Mouse (Mus musculus) adrenal gland, postnatal 10 days (tissue): ENCODE results near the gene Tarm1. TPM values are rescaled to one million over a fixed set of nuclear protein-coding genes. Genes with fewer than 3 reads are reported as not detected.

Experiments
- DNase-seq: peaks from one replicate; pipeline ENCODE4 v3.0.0; 2021; ENCODE audit warnings: mixed read lengths
- long read RNA-seq, 2 experiments: library from polyadenylated mRNA; stranded (forward); transcript quantifications; one replicate each; pipeline ENCODE4 v2.0.0; 2021
- total RNA-seq, 2 experiments: library from RNA; stranded (reverse); gene quantifications; 2 replicates each; pipeline ENCODE4 v1.2.3; 2021

The Tarm1 gene
- 1 to 10 TPM; 4.3 to 6.6 TPM for total RNA-seq
- long read RNA-seq, experiment 1, partial matches to known transcripts: 2 of 7 reads
- long read RNA-seq, experiment 1, other reads (novel, unspliced or antisense): 5 of 7 reads
- long read RNA-seq, experiment 2, partial matches to known transcripts: 3 of 6 reads
- long read RNA-seq, experiment 2, other reads (novel, unspliced or antisense): 3 of 6 reads

DNA sequence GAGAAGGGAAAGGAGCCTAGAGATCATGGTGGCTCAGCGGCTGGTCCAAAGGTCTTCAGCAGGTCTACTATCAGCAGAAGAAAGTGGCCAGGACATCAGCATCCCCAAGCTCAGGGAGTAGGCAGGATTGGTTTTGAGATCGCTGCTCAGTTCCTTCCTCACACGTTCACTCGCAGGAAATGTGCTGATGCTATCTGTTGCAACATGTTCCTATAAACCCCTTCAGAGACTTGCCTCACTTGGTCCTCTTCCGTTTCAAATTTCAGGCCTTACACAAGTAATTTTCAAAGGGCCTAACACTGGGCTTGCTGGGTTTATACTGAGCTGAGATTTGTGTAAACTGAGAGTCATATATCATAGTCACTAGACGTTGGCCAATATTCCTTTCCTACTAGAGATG is at the start of gene Tarm1:
Gene Tarm1 (minus strand): TSS at position 186 of the 400 bp plus-strand sequence.
- no peak for DNase-seq

DNA sequence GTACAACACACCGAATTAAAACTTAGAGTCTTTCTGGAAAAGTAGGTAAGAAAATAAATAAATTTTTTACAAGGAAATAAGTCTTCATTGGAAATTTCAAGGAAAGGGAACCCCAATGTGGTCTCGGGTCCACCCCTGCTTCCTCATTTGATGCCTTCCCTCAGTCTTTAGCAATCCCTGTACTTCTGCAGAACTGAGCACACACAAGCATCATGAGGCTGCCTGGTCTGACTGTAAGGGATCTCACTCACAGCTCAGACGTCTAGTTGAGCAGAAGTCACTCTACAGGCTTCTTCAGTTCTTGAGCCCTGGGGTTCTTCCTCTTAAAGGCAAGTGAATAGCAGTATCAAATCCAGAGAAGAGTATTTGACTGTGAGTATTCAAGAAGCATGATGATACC is 3.5 kb upstream of the Tarm1 start:
- DNase-seq: no peak

DNA sequence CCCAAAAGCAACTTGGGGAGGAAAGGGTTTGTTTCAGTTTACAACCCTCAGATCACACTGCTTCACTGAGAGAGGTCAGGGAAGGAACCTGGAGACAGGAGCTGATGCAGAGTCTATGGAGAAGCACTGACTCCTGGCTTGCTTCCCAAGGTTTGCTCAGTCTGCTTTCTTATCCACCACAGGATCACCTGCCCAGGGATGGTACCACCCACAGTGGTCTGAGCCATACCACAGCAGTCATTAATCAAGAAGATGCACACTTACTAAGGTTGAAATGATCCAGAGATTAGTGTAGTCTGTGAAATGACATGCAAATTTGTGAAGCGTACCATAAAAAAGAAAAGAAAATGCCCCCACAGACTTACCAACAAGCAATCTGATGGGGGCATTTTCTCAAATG is 2.0 kb downstream of the Tarm1 start:
- no peak for DNase-seq

DNA sequence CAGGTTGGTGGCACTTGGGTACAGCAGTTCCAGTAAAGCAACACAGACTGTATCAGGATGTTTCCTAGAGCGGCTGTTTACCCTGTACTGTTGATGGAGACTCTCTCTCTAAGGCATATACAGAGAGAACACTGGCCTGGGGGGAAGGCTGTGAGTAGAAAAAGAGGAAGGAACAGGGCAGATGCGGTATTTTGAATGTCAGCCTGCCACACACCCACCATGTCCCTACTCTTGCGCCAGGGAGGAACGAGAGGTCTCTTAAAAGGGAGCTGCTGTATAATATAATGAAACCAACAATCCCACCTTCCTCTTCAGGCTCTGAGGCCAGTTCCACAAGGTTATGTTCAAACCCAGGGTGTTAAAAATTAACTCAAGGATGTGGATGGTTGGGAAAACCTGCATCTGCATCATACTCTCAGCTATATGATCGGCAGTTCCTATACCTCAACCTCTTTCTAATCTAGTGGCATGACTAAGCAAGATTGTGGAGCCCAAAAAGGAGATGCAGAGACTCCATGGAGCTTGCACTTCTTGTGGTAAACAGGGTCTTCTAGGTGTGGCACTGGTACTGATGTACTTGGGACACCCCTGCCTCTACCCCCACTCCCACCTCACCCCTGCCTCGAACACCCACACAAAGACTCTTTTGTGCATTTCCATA is 20.3 kb downstream of the Tarm1 start:
- no peak for DNase-seq

DNA sequence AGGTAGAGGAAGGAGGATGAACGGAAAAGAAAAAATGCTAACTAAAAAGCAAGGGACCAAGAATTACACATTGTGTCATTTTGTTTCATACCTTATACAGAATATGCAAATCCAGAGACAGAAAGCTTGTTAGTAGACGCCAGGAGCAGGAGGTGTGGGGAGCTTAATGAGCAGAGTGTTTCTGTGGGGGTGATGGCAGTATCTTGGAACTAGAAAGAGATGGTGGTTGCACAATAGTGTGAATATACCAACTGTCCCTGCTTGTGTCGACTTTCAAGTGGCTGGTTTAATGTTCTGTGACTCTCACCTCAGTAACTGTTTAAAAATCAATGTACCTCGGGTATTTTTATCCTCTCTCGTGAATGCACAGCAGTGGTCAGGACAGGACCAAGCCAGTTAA is 25.7 kb downstream of the Tarm1 start:
- no peak for DNase-seq

DNA sequence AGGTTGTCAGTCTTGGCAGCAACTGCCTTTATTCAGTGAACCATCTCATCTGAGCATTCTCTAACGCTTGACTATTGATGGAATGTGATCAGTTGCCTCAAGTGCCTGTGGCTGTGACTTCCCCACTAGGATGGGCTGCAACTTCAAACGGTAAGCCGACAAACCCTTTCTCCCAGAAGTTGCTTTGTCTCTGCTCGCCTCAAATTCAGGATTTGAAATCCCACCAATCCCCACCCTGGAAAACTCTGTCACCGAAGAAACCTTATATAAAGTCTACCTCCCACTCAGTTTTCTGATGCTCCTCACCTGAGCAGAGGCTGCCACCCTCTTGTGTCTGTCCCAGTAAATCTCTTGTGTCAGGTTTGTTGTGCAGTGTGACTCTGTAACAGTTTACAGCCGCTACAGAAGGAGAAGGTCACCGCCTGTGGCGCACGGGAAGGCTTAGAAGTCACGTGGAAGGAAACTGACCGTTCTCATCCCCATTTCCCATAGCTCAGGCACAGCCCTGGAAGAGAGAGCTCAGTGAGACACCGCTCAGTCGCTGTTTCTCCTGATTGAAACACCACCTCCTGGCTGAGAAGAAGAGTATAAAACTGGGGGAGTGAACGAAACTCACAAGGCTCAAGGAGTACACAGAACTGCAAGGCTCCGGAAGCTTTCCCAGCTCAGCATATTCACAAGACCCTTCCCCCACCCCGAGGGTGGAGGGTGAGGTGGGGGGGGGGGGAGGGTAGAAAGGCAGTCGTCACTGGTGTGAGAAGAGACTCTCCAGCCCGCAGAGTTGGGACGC is 27.9 kb downstream of the Tarm1 start:
- no peak for DNase-seq

DNA sequence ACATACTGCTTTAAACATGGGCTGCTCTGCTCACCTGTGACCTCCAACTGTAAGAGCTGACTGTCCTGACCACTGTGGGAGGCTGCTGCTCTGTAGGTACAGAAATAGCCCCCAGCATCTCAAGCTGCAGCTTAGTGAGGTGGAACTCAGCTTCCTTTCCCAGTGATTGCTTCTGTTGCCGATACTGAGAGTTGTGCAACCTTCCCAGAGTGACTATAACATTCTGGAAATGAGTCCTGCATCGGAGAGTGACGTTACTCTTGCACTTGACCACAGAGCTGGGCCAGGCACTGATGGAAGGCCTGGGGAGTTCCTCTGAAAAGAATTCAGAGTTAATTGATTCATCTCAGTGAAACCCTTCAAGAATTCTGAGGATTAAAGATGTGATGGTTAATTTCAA is 29.6 kb downstream of the Tarm1 start:
- no peak for DNase-seq

DNA sequence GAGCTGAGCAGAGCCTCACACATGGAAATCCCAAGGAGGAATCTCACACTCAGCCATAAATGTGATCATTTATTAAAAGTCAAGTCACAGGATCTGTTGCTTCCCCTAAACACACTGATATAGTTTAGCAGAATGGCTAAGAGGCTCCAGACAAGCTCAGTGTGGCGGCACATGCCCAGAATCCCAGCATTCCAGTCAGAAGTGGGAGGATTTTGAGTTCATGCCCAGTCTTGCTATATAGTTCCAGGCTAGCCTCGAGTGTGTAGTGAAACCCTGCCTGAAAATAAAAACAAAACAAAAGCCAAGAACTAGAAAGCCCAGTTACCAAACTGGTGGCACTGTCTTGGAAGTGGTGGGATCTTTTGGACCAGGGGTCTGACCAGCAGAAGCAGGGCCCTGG is 33.8 kb downstream of the Tarm1 start:
- DNase-seq: no peak

DNA sequence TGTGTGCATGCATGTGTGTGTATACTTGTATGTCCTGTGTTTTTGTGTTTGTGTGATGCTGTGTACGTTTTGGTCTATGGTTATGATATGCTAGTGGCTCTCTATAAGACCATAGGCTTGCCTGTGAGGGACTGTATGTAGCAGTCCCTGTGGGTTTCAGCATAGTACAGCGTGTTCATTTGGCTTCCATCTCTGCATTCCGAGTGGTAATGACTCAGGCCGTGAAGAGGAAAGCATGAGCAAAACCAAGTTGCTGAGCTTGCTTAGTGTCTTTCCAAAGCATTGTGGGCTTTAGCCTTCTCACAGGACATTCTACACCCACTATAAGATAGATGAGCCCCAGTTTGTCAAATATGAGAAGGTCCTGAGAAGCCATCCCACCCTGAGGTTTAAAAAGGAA is 39.1 kb downstream of the Tarm1 start:
- DNase-seq: no peak

DNA sequence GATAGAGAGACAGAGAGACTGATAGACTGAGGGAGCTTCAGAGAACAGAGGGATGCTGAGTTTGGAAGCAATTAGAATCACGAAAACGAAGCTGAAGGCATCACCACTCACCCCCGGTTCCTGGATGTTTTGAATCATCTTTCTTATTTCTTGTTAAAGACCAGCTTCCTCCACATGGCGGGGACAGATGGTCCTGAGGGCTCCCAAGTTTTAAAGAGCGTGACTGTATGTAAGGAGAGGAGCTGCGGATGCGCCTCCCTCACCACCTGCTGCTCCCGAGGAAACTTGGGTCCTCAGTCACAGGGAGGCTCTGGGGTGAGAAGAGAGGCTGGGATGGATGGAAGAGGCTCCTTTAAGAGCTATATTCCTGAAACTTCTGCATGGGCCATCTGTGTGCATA is 42.2 kb downstream of the Tarm1 start:
- no peak for DNase-seq

DNA sequence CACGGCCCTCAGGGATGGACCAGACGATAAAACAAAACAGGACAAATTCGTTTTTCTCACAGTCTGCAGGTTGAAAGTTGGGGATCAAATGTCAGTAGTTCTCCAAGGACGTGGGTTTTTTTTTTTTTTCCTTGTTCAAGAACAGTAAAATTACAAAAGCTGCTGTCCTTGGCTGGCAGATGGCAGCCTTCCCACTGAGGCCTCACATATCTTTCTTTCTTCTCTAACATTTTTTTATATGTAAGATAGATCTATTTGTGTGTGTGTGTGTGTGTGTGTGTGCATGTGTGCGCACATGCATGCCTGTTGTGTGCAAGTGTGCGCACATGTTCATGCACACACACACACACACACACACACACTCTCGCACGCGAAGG is 44.6 kb downstream of the Tarm1 start:
- DNase-seq: peak; percentile 61

DNA sequence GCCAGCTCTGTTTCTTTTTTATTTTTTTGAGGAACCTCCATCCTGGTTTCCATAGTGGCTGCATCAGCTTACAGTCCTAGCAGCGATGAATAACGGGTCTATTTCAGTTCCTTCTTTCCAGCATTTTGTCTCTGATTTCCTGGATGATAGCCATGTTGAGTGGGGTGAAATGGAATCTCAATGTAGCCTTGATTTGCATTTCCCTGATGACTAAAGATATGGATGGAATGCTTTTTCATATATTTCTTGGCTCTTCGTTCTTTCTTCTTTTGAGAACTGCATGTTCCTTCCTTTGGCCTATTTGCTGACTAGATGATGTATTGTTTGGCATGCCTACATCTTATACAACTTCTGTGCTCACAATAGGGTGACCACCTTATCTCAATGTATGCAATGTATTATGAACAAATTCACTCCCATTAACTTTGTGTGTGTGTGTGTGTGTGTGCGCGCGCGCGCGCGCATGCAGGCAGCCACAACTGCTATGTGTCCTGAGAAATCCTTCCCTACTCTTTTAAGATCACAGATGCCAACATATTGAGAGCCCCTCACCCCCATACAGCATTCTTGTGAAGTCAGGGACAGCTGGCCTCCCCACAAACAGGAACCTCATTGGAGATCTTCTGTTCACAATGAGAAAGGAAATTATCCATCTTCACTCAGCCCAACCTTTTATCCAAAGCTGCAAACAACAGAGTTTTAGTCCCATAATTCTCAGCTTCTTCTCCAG is 45.1 kb downstream of the Tarm1 start:
- peak; percentile 10 for DNase-seq

DNA sequence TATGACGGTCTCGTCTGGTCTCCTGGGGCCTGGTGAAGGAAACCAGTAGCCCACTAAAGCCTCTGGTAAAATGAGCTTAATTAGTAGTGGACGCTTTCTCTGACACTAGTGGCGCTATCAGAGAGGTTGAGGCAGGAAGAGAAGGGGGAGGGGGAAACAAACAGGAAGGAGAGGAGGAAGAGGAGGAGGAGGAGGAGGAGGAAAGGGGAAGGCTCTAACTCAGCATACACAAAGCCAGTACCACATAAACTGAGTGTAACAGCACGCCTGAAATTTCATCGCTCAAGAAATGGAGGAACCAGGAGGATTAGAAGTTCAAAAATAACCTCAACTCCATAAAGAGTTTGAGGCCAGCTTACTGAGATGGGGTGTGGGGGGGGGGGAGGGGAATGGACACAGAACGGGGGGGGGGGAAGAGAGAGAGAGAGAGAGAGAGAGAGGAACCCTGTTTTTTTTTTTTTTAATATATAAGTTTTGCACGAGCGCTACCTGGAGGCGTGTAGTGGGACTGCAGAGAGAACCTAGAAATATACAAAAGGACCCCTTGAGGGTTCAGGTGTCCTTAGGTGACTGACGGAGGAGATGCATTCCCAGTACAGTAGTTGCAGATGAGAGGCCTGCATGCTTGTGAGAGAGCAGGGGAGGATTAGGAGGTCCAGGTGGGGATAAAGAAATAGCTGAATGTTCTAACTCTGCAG is 48.8 kb downstream of the Tarm1 start:
- DNase-seq: no peak

DNA sequence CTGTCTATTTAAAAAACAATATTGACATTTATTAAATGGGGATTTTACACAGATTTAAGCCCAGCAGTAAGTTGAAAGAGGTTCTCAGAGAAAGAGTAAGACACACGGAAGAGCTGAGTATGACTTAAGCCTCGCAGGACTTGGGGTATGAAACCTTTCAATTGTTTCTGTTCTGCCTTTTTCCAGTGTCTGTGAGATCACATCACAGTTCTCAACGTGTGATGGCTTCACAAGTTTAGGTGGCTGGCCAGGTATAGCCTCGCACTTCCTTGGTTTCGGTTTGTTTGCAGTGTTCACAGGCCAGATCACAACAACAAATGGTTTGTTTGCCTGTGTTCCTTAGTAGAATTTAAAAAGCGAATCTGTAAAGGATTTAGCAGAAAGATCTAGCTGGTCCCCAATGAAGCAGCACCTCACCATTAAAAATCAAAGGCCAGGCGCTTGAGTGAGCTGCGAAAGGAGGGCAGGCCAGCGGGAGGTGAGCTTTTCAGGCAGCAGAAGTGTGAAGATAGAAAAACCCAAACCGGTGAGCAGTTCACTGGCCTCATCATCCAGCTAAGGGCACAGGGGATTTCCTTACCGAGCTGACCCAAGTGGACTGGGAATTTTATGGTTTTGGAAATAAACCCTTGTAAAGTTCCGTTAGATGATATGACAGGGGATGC is 49.5 kb downstream of the Tarm1 start:
- DNase-seq: no peak

DNA sequence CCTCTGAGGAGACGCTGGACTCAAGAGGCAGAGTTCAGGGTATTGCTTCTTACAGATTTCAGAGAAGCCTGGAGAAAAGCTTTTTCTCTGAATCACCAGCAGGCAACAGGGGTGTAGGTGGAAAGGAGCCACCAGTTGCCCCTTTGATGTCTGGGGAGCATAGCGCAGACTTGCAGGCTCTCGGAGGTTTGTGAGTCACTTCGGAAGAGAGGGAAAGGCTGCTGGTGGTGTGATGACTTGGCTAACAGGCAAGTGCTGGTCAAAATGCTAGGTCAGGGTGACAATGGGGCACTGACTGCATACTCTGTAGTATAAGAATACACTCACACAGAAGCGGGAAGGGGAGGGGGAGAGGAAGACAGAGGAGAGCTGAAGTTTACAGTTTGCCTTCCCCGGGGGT is 51.3 kb downstream of the Tarm1 start:
- peak; percentile 15 for DNase-seq

DNA sequence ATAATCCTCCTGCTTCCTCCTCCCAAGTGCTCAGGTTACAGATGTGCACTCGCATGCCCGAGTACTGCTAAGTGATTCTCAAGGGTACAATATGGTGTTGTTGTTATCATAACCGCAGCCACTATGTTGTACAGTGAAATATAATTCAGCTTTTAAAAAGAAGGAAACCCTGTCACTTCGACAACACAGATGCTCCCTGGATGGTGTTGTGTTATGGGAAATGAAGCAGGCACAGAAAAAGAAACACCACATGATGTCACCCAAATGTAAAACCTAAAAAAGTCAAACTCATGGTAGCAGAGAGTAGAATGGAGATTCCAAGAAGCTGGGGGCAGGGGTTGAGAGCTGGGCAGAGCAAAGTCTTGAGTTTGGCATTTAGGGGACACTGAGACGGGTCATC is 51.8 kb downstream of the Tarm1 start:
- DNase-seq: no peak

DNA sequence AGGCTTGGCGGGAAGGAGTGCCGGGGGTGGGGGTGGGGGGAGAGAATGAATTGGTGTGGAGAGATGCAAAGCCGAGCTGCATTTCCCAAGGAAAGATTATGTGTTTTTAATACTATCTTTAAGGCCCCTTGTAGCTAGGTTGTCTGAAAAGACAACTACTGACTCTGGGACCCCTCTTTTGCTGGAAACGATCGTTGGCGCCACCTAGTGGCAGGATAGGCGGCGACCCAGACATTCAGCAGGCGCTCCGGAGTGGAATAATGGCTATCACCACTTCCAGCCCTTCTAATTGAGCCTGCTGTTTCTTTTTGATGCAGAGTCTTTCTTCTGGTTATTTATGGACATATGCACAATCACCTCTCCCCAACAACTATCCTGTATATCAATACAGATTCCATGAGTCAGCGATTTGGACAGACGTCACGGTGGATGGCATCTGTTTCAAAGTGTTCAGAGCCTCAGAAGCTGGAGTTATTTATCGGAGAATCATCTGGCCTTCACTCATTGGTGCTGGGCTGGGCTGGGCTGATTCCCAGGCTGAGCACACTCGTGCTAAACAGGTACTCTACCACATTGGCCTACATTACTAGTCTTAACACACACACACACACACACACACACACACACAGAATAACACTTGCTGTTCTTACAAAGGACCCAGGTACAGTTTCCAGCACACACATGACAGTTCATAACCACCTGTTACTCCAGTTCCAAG is 53.5 kb downstream of the Tarm1 start:
- peak; percentile 88 for DNase-seq

DNA sequence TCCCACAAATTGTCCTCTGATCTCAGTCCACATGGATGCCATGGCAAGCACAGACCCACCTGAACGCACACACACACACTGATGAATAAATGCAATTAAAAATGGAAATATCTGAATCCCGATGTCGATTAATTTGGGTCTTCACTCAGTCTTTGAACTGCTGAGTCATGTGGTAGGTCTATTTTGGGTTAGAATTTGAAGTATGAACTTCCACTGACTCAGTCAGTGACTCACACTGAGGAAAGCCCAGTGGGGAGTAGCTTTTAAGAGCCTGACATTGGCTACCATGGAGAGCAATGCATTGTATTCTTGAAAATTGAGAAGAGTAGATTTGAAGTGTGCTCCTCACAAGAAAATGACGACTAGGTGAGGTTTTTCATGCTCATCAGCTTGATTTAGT is 55.4 kb downstream of the Tarm1 start:
- no peak for DNase-seq

DNA sequence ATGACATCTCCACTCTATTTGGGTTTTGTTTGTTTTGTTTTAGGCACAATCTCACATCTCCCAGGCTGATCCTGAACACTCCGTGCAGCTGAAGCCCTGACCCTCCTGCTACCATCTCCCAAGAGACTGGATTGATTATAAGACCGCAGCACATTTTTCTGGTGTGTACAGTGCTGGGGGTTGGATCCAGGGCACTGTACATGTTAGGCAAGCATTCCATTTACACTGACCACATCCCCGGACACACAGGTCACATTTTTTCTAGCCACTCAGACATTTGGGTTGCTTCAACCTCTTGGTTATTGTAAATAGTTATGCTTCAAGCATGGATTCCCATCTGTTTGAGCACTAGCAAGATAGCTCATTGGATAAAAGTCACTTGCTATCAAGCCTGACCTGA is 55.8 kb downstream of the Tarm1 start:
- no peak for DNase-seq

DNA sequence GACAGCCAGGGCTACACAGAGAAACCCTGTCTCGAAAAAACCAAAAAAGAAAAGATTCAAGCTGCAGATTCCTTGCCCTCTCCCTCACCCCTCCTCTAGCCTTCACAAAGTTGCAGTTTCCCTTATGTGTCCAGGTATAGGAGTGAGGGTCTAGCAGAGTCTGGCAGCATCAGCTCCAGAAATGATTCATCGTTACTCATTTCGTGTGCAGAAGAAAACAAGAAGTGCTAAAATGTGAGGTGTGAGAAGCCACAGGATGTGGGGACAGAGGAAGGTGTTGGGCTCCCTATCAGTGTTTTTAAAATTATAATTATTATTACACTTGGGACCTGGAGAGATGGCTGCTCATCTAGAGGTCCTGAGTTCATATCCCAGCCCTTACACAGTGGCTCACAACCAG is 57.7 kb downstream of the Tarm1 start:
- no peak for DNase-seq

DNA sequence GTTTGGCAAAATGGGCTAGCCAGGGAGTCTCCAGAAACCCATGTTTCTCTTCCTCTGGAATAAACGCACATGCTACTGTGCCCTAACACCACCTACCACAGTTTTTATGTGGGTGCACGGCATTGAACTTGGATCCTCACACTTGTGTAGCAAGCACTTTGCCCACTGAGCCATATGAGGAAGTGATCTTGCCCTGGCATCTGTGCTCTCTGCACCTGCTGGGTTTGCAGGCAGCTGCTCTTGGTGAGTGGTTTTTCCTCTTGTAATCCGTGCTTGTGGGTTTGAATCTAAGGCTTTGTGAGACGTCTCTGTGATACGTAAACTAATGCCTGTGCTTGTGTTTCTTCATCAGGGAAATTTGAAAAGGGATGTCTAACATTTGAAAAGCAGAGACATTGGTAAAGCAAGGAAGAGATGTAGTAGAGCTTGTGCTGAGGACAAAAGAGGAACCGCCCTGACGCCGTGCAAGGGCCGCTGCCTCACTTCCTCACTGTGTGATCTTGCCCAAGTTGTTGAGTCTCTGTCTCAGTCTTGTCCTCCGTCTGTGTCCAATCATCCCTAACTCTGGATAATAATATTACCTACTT is 59.9 kb downstream of the Tarm1 start:
- no peak for DNase-seq
